Mouse (Mus musculus) hindbrain, embryonic 14.5 days (tissue): ENCODE measurements around the gene Rftn1. TPM values are rescaled to one million over a fixed set of nuclear protein-coding genes. Genes with fewer than 3 reads are reported as not detected.

Experiments
- ATAC-seq: fragments of 200-750 bp; cut with Nextera tagmentation; 2 replicates; pipeline ENCODE4 v1.8.0; 2017; ENCODE audit warnings: moderate number of reproducible peaks, mild to moderate bottlenecking, moderate TSS enrichment, moderate library complexity; ENCODE audit not compliant: low FRiP score
- DNase-seq: peaks from one replicate; pipeline ENCODE4 v3.0.0-alpha.2; 2015; ENCODE audit warnings: low spot score
- H3K27ac ChIP-seq: fragments of 300-500 bp; sonication (generic); 2 replicates; pipeline ENCODE4 v1.5.1; 2014; ENCODE audit warnings: mild to moderate bottlenecking, moderate library complexity
- H3K27me3 ChIP-seq: fragments of 300-500 bp; sonication (generic); 2 replicates; pipeline ENCODE4 v1.6.1; 2014; ENCODE audit warnings: mild to moderate bottlenecking, low read length, mixed read lengths; ENCODE audit not compliant: control insufficient read depth, insufficient read depth
- H3K36me3 ChIP-seq: fragments of 300-500 bp; sonication (generic); replicated peaks from 2 replicates; pipeline ENCODE4 v1.6.1; 2014; ENCODE audit not compliant: control insufficient read depth, insufficient read depth
- H3K4me1 ChIP-seq: fragments of 300-500 bp; sonication (generic); replicated peaks from 2 replicates; pipeline ENCODE4 v1.6.1; 2014; ENCODE audit warnings: antibody characterized with exemption, low read length, mixed read lengths; ENCODE audit not compliant: control insufficient read depth, insufficient read depth
- H3K4me2 ChIP-seq: fragments of 300-500 bp; sonication (generic); replicated peaks from 2 replicates; pipeline ENCODE4 v1.6.1; 2014; ENCODE audit warnings: mild to moderate bottlenecking, moderate library complexity
- H3K4me3 ChIP-seq: fragments of 300-500 bp; sonication (generic); replicated peaks from 2 replicates; pipeline ENCODE4 v1.5.1; 2014; ENCODE audit warnings: mild to moderate bottlenecking, low read length
- H3K9ac ChIP-seq: fragments of 300-500 bp; sonication (generic); 2 replicates; pipeline ENCODE4 v1.6.1; 2014
- H3K9me3 ChIP-seq: fragments of 300-500 bp; sonication (generic); 2 replicates; pipeline ENCODE4 v1.6.1; 2016; ENCODE audit warnings: low read length; ENCODE audit not compliant: control insufficient read depth
- WGBS: fragments of 180-500 bp; shearing (Covaris S2); extraction: QIAGEN DNeasy Blood & Tissue Kit; methylation state at CpG from one replicate; pipeline ENCODE4 v1.1.7; 2014; 5-methylcytosine and 5-hydroxymethylcytosine counted together
- polyA plus RNA-seq: library from polyadenylated mRNA; unstranded; fragments of >200 nt; fragmentation: Nextera tagmentation; extraction: Ambion mirVana; gene quantifications from 2 replicates; pipeline ENCODE4 v1.2.1, GENCODE M21; 2014

The Rftn1 gene
- polyA plus RNA-seq, 1 experiment from 2014 or later: 21.0 TPM

- peaks cover 9% of the 10 kb centered on the region; the same call in 1 of the 2 replicates for H3K4me1 ChIP-seq
- H3K36me3 ChIP-seq: no peaks in the 10 kb centered on the region
- no peak for DNase-seq
- no peaks in the 10 kb centered on the region for H3K27me3 ChIP-seq
- H3K4me2 ChIP-seq: no peak overlapping the region
- ATAC-seq: no peak
- WGBS: 77% methylated on average over 3 of the region's 3 CpGs
- no peaks in the 10 kb centered on the region for H3K9me3 ChIP-seq
- H3K4me3 ChIP-seq: no peak overlapping the region
- H3K9ac ChIP-seq: no peak overlapping the region
- H3K27ac ChIP-seq: no peak overlapping the region
These were observed 7.9 kb downstream of the Rftn1 start for GRCm38 (mm10) chr17:50182542-50182951.

- Histone ChIP-seq H3K9ac (no peak overlapping the region), H3K36me3 (no peaks in the 10 kb centered on the region), H3K4me1 (peaks cover 9% of the 10 kb centered on the region; the same call in 1 of the 2 replicates), H3K4me3 (no peak overlapping the region), H3K27me3 (no peaks in the 10 kb centered on the region), H3K4me2 (no peak overlapping the region), H3K27ac (no peak overlapping the region), H3K9me3 (no peaks in the 10 kb centered on the region)
- 93% methylated on average over 4 of the region's 4 CpGs for WGBS
- ATAC-seq (no peak), DNase-seq (no peak)
These were observed 9.4 kb downstream of the Rftn1 start for GRCm38 (mm10) chr17:50180899-50181570.

GRCm38 (mm10) chr17:50173776-50174175 is 16.7 kb downstream of the Rftn1 start:
- ATAC-seq (no peak), DNase-seq (no peak)
- H3K9ac ChIP-seq: no peak overlapping the region
- H3K4me3 ChIP-seq: no peak overlapping the region
- no peak overlapping the region for H3K27ac ChIP-seq
- WGBS: 94% methylated on average over 3 of the region's 3 CpGs
- H3K4me1 ChIP-seq: no peaks in the 10 kb centered on the region
- no peaks in the 10 kb centered on the region for H3K36me3 ChIP-seq
- no peaks in the 10 kb centered on the region for H3K27me3 ChIP-seq
- no peak overlapping the region for H3K4me2 ChIP-seq
- H3K9me3 ChIP-seq: no peaks in the 10 kb centered on the region

GRCm38 (mm10) chr17:50173368-50173767 is 17.1 kb downstream of the Rftn1 start:
- 98% methylated on average over 5 of the region's 5 CpGs for WGBS
- no peak for DNase-seq
- no peaks in the 10 kb centered on the region for H3K36me3 ChIP-seq
- no peak overlapping the region for H3K4me3 ChIP-seq
- no peak overlapping the region for H3K27ac ChIP-seq
- H3K27me3 ChIP-seq: no peaks in the 10 kb centered on the region
- no peaks in the 10 kb centered on the region for H3K4me1 ChIP-seq
- H3K4me2 ChIP-seq: no peak overlapping the region
- no peak overlapping the region for H3K9ac ChIP-seq
- no peaks in the 10 kb centered on the region for H3K9me3 ChIP-seq
- ATAC-seq: no peak

- WGBS: 94% methylated on average over 6 of the region's 6 CpGs
- DNase-seq (no peak), ATAC-seq (no peak)
These were observed 17.7 kb downstream of the Rftn1 start for GRCm38 (mm10) chr17:50172795-50173194.

GRCm38 (mm10) chr17:50170935-50171545 is 19.4 kb downstream of the Rftn1 start:
- no peaks in the 10 kb centered on the region for H3K4me1 ChIP-seq
- H3K9ac ChIP-seq: no peak overlapping the region
- no peaks in the 10 kb centered on the region for H3K36me3 ChIP-seq
- H3K27me3 ChIP-seq: no peaks in the 10 kb centered on the region
- WGBS: 78% methylated on average over 6 of the region's 6 CpGs
- no peak overlapping the region for H3K4me2 ChIP-seq
- DNase-seq (no peak), ATAC-seq (no peak)
- H3K27ac ChIP-seq: no peak overlapping the region
- no peak overlapping the region for H3K4me3 ChIP-seq
- H3K9me3 ChIP-seq: no peaks in the 10 kb centered on the region

More at GRCm38 (mm10) chr17:50172795-50173194, 17.7 kb downstream of the Rftn1 start:
- Histone ChIP-seq H3K9me3 (no peaks in the 10 kb centered on the region), H3K4me3 (no peak overlapping the region), H3K4me1 (no peaks in the 10 kb centered on the region), H3K4me2 (no peak overlapping the region), H3K9ac (no peak overlapping the region), H3K36me3 (no peaks in the 10 kb centered on the region), H3K27me3 (no peaks in the 10 kb centered on the region), H3K27ac (no peak overlapping the region)

GRCm38 (mm10) chr17:50169946-50170427 is 20.5 kb downstream of the Rftn1 start:
- H3K36me3 ChIP-seq: no peaks in the 10 kb centered on the region

GRCm38 (mm10) chr17:50160904-50161805 is 29.3 kb downstream of the Rftn1 start:
- Histone ChIP-seq H3K27me3 (no peaks in the 10 kb centered on the region), H3K36me3 (no peaks in the 10 kb centered on the region), H3K4me1 (no peaks in the 10 kb centered on the region; the same call in 1 of the 2 replicates), H3K4me2 (no peak overlapping the region), H3K9me3 (peaks cover 7% of the 10 kb centered on the region; the same call in 1 of the 2 replicates), H3K27ac (peak overlapping the region; percentile 32), H3K4me3 (no peak overlapping the region), H3K9ac (no peak overlapping the region; the same call in 1 of the 2 replicates)
- no peak for DNase-seq
- WGBS: 52% methylated on average over 20 of the region's 20 CpGs
- 0 out of 2 replicates have a peak, but pooled peaks have one; percentile 42 for ATAC-seq

More at GRCm38 (mm10) chr17:50169946-50170427, 20.5 kb downstream of the Rftn1 start:
- no peak overlapping the region for H3K4me3 ChIP-seq
- WGBS: 65% methylated on average over 7 of the region's 7 CpGs
- ATAC-seq (no peak), DNase-seq (no peak)
- no peak overlapping the region for H3K4me2 ChIP-seq
- no peaks in the 10 kb centered on the region for H3K27me3 ChIP-seq
- peaks cover 1% of the 10 kb centered on the region; the same call in 1 of the 2 replicates for H3K9me3 ChIP-seq
- H3K9ac ChIP-seq: no peak overlapping the region
- no peak overlapping the region for H3K27ac ChIP-seq
- no peaks in the 10 kb centered on the region for H3K4me1 ChIP-seq

- ATAC-seq (no peak), DNase-seq (no peak)
- H3K36me3 ChIP-seq: no peaks in the 10 kb centered on the region
- no peak overlapping the region for H3K9ac ChIP-seq
- H3K4me2 ChIP-seq: no peak overlapping the region
- H3K4me3 ChIP-seq: no peak overlapping the region
- no peaks in the 10 kb centered on the region; the same call in 1 of the 2 replicates for H3K4me1 ChIP-seq
- H3K27ac ChIP-seq: no peak overlapping the region
- H3K27me3 ChIP-seq: no peaks in the 10 kb centered on the region
- WGBS: 93% methylated on average over 6 of the region's 6 CpGs
- H3K9me3 ChIP-seq: peaks cover 7% of the 10 kb centered on the region; the same call in 1 of the 2 replicates
These were observed 30.1 kb downstream of the Rftn1 start for GRCm38 (mm10) chr17:50160357-50160756.
